In genomic region chr7:74006775-74007371, GRCm38 (mm10) we compare ENCODE assay signal across 8 mouse cellular contexts. TPM values are rescaled to one million over a fixed set of nuclear protein-coding genes. Genes with fewer than 3 reads are reported as not detected.
DNase-seq lines count a peak whose midpoint lies in the region; ATAC-seq and TF ChIP-seq lines count a peak whose summit lies in the region.

No protein-coding gene starts in this region.

- 9% methylated on average over 9 of the region's 9 CpGs for WGBS in heart, embryonic 11.5 days (ENCODE audit: insufficient replicate concordance)
- 9% methylated on average over 9 of the region's 9 CpGs for WGBS in hindbrain, embryonic 10.5 days
- WGBS in midbrain, embryonic 15.5 days: 3% methylated on average over 9 of the region's 9 CpGs

- H3K4me2 ChIP-seq in heart, embryonic 11.5 days: peak overlapping the region; percentile 7; the same call in 1 of the 2 replicates
- H3K4me2 ChIP-seq in midbrain, embryonic 15.5 days: peak overlapping the region; percentile 34

- no peak for DNase-seq in heart, adult 9 months (ENCODE audit: low spot score in 2 of 2)
- DNase-seq in ZHBTc4 (ENCODE audit: low read depth, low spot score): peak; percentile 26
- DNase-seq in hindbrain, embryonic 10.5 days (ENCODE audit: low spot score): peak; percentile 50
- no peak for DNase-seq in layer of hippocampus, adult 2 months (ENCODE audit: low spot score in 2 of 2)
- DNase-seq in urinary bladder, postnatal 10 days (ENCODE audit: low spot score): no peak

- H3K36me3 ChIP-seq in heart, embryonic 11.5 days (ENCODE audit: control insufficient read depth, insufficient read depth, low read length): no peaks in the 10 kb centered on the region
- peaks cover 15% of the 10 kb centered on the region for H3K36me3 ChIP-seq in hindbrain, embryonic 10.5 days
- no peaks in the 10 kb centered on the region for H3K36me3 ChIP-seq in midbrain, embryonic 15.5 days (replicated peaks)

- H3K9ac ChIP-seq in heart, embryonic 11.5 days (ENCODE audit: low read depth, low read length): no peak overlapping the region
- H3K9ac ChIP-seq in midbrain, embryonic 15.5 days: peak overlapping the region; percentile 19; the same call in 1 of the 2 replicates

- H3K9me3 ChIP-seq in heart, embryonic 11.5 days (replicated peaks; ENCODE audit: control insufficient read depth, low read length): no peaks in the 10 kb centered on the region
- no peaks in the 10 kb centered on the region for H3K9me3 ChIP-seq in hindbrain, embryonic 10.5 days
- H3K9me3 ChIP-seq in midbrain, embryonic 15.5 days: no peaks in the 10 kb centered on the region

- H3K27ac ChIP-seq in heart, embryonic 11.5 days (ENCODE audit: low read depth, low read length): no peak overlapping the region
- peak overlapping the region; percentile 77 for H3K27ac ChIP-seq in hindbrain, embryonic 10.5 days
- peak overlapping the region; percentile 75 for H3K27ac ChIP-seq in midbrain, embryonic 15.5 days
- no peak overlapping the region for H3K27ac ChIP-seq in layer of hippocampus, adult 2 months

- TF ChIP-seq CTCF in layer of hippocampus, adult 2 months (conservative IDR thresholded peaks at IDR 0.05): no peak

- no peak overlapping the region for H3K4me3 ChIP-seq in heart, embryonic 11.5 days (ENCODE audit: low read depth, low read length)
- H3K4me3 ChIP-seq in hindbrain, embryonic 10.5 days: peak overlapping the region; percentile 26; the same call in 1 of the 2 replicates
- H3K4me3 ChIP-seq in midbrain, embryonic 15.5 days: no peak overlapping the region
- no peak overlapping the region for H3K4me3 ChIP-seq in layer of hippocampus, adult 2 months

- peaks cover 7% of the 10 kb centered on the region; the same call in 1 of the 2 replicates for H3K4me1 ChIP-seq in heart, embryonic 11.5 days (ENCODE audit: control insufficient read depth, insufficient read depth, low read length)
- H3K4me1 ChIP-seq in hindbrain, embryonic 10.5 days (replicated peaks): peaks cover 65% of the 10 kb centered on the region
- peaks cover 77% of the 10 kb centered on the region for H3K4me1 ChIP-seq in midbrain, embryonic 15.5 days

- ATAC-seq in heart, embryonic 11.5 days (replicated peaks; ENCODE audit: insufficient number of reproducible peaks, low FRiP score, low TSS enrichment): no peak; the same call in 1 of the 2 replicates
- peak; percentile 74 for ATAC-seq in midbrain, embryonic 15.5 days (replicated peaks)
- ATAC-seq in erythroblast, adult 5-6 weeks (replicated peaks; ENCODE audit: low FRiP score, poor library complexity, severe bottlenecking): no peak

- H3K27me3 ChIP-seq in heart, embryonic 11.5 days (ENCODE audit: control insufficient read depth, insufficient read depth, low read length): peaks cover 15% of the 10 kb centered on the region
- peaks cover 13% of the 10 kb centered on the region for H3K27me3 ChIP-seq in hindbrain, embryonic 10.5 days (ENCODE audit: insufficient read depth, poor library complexity, severe bottlenecking)
- H3K27me3 ChIP-seq in midbrain, embryonic 15.5 days (replicated peaks): no peaks in the 10 kb centered on the region

RNA-seq across cellular contexts. Expression of gene St8sia2, which starts 6.6 kb away (rescaled TPM):
- 6.5 and 7.8 TPM in 2 replicates for polyA plus RNA-seq in heart, embryonic 11.5 days (2014; fragmentation: Nextera tagmentation; extraction: Ambion mirVana)
- polyA plus RNA-seq in hindbrain, embryonic 10.5 days (2016; fragmentation: Nextera tagmentation; extraction: Ambion mirVana): 19.4 and 36.5 TPM in 2 replicates
- 110 and 116 TPM in 2 replicates for polyA plus RNA-seq in midbrain, embryonic 15.5 days (2015; fragmentation: Nextera tagmentation; extraction: Ambion mirVana)
- total RNA-seq in erythroblast, adult 5-6 weeks (2015; ENCODE audit: low replicate concordance): not detected in 2 replicates
- not detected in 2 replicates for total RNA-seq in erythroblast, adult 5-6 weeks (2017; ENCODE audit: low replicate concordance)
- 1 to 10 TPM; 1.3 to 1.8 TPM for total RNA-seq in layer of hippocampus, adult 2 months (2021)

Comparison
In these comparisons a context has a peak if more than half of its experiments do, and no peak if none do; other contexts are left out.
1. H3K27ac ChIP-seq: peak in hindbrain, embryonic 10.5 days (single experiment) and midbrain, embryonic 15.5 days (single experiment); none in heart, embryonic 11.5 days (single experiment) and layer of hippocampus, adult 2 months (single experiment).
2. DNase-seq: peak in ZHBTc4 (single experiment) and hindbrain, embryonic 10.5 days (single experiment); none in heart, adult 9 months (0 of 2), layer of hippocampus, adult 2 months (0 of 2) and urinary bladder, postnatal 10 days (single experiment).